Mouse (Mus musculus) bone marrow macrophage, adult 2 months (primary cell): ENCODE results near the gene Pgrmc2.

Source experiments
- CTCF ChIP-seq: IDR thresholded peaks from 2 replicates; pipeline ENCODE4 v1.5.1; 2012; ENCODE audit warnings: low read depth, mild to moderate bottlenecking, low read length, moderate library complexity
- POLR2A ChIP-seq: IDR thresholded peaks from 2 replicates; pipeline ENCODE4 v1.6.1; 2012; ENCODE audit warnings: mild to moderate bottlenecking, low read depth, low read length, borderline replicate concordance

- TF ChIP-seq CTCF: no peak
- TF ChIP-seq POLR2A: no peak
Observed at GRCm38 (mm10) chr3:41075376-41075775, 7.5 kb downstream of the Pgrmc2 start.
